Mouse (Mus musculus) intestine, postnatal 0 days (tissue): Measurements from ENCODE around the gene 2410002F23Rik. TPM values are rescaled to one million over a fixed set of nuclear protein-coding genes. Genes with fewer than 3 reads are reported as not detected.
"Not testable (repeated sequence)": the region's sequence is repeated elsewhere in the genome, so short reads cannot be mapped to it uniquely, and the experiment has no call there.

Experiments used
- ATAC-seq: fragments of 200-750 bp; cut with Nextera tagmentation; 2 replicates; pipeline ENCODE4 v1.8.0; 2017; ENCODE audit warnings: mild to moderate bottlenecking, moderate TSS enrichment, moderate library complexity
- H3K27ac ChIP-seq: fragments of 300-500 bp; sonication (generic); 2 replicates; pipeline ENCODE4 v1.5.1; 2014; ENCODE audit warnings: mild to moderate bottlenecking, low read depth, low read length, moderate library complexity
- H3K27me3 ChIP-seq: fragments of 300-500 bp; sonication (generic); replicated peaks from 2 replicates; pipeline ENCODE4 v1.6.1; 2014; ENCODE audit warnings: low read length, mixed read lengths; ENCODE audit not compliant: control insufficient read depth, insufficient read depth
- H3K36me3 ChIP-seq: fragments of 300-500 bp; sonication (generic); 2 replicates; pipeline ENCODE4 v1.6.1; 2014; ENCODE audit warnings: mild to moderate bottlenecking, moderate library complexity; ENCODE audit not compliant: control insufficient read depth, insufficient read depth
- H3K4me1 ChIP-seq: fragments of 300-500 bp; sonication (generic); replicated peaks from 2 replicates; pipeline ENCODE4 v1.6.1; 2014; ENCODE audit warnings: antibody characterized with exemption, low read length, mixed read lengths; ENCODE audit not compliant: control insufficient read depth, insufficient read depth
- H3K4me2 ChIP-seq: fragments of 300-500 bp; sonication (generic); replicated peaks from 2 replicates; pipeline ENCODE4 v1.6.1; 2014; ENCODE audit warnings: low read depth, mild to moderate bottlenecking, moderate library complexity
- H3K4me3 ChIP-seq: fragments of 300-500 bp; sonication (generic); 2 replicates; pipeline ENCODE4 v1.5.1; 2014; ENCODE audit warnings: low read depth, low read length
- H3K9ac ChIP-seq: fragments of 300-500 bp; sonication (generic); 2 replicates; pipeline ENCODE4 v1.6.1; 2014; ENCODE audit warnings: mild to moderate bottlenecking, low read depth, low read length
- H3K9me3 ChIP-seq: fragments of 300-500 bp; sonication (generic); 2 replicates; pipeline ENCODE4 v1.6.1; 2016; ENCODE audit warnings: mixed run types; ENCODE audit not compliant: control insufficient read depth
- CTCF ChIP-seq: sonication (generic); IDR thresholded peaks from 2 replicates; pipeline ENCODE4 v1.5.1; 2016; ENCODE audit warnings: low read depth, mild to moderate bottlenecking, control low read depth, antibody characterized with exemption, moderate library complexity
- WGBS: fragments of 180-500 bp; shearing (Covaris S2); extraction: QIAGEN DNeasy Blood & Tissue Kit; methylation state at CpG from one replicate; pipeline ENCODE4 v1.1.7; 2014; 5-methylcytosine and 5-hydroxymethylcytosine counted together
- polyA plus RNA-seq: library from polyadenylated mRNA; unstranded; fragments of >200 nt; fragmentation: Nextera tagmentation; extraction: Ambion mirVana; gene quantifications from 2 replicates; pipeline ENCODE4 v1.2.1, GENCODE M21; 2015

Gene 2410002F23Rik
- polyA plus RNA-seq, 1 experiment from 2014 or later: 40.3 TPM

DNA sequence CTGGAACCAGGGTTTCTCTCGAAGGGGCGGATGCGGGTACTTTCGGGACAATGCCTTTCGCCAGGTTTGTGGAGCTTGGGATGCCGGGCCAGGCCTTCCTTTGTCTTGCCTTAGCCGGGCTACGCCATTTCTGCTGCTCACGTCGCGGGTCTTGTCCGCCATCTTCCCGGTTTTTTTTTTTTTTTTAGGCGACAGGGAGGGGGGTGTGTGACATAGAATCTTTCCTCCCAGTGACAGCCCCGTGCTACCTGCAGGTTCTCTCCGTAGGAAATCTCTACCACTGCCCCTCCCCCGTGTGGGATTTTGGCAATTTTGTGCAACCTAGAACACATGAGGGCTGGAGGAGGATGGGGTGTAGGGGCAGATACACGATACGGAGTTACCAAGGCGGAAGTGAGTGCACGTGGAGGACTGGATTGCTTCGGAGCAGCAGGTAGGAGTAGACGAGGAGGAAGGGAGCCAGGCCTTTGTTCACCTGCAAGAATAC is 505 bp downstream of the 2410002F23Rik start:
- under 1% methylated on average over 23 of the region's 23 CpGs for WGBS
- Histone ChIP-seq H3K27ac (peak overlapping the region; percentile 90), H3K9ac (peak overlapping the region; percentile 92), H3K4me3 (peak overlapping the region; percentile 96), H3K9me3 (no peaks in the 10 kb centered on the region), H3K4me1 (peaks cover 6% of the 10 kb centered on the region), H3K36me3 (peaks cover 29% of the 10 kb centered on the region), H3K4me2 (peak overlapping the region; percentile 85), H3K27me3 (no peaks in the 10 kb centered on the region)
- ATAC-seq: peak; percentile 38
- no peak for TF ChIP-seq CTCF

DNA sequence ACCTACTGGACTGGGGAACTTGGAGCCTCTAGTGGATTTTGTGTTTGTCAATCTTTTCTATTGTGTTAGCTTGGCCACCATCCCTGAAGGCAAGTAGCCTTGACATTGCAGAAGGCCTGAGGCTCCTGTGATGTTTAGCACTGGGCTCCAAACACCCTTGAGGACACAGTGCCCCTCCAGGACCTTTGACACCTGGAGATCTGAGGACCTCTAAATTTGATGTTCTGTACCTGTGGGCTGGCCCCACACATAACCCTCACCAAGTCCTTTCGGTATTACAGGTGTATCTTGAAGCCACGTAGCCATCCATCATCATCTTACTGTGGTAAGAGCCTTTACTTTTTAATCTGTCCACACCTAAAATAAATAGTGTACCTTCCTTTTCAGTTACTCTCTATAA is 1.4 kb downstream of the 2410002F23Rik start:
- Histone ChIP-seq H3K9ac (no peak overlapping the region), H3K9me3 (no peaks in the 10 kb centered on the region)
- no peak for ATAC-seq

DNA sequence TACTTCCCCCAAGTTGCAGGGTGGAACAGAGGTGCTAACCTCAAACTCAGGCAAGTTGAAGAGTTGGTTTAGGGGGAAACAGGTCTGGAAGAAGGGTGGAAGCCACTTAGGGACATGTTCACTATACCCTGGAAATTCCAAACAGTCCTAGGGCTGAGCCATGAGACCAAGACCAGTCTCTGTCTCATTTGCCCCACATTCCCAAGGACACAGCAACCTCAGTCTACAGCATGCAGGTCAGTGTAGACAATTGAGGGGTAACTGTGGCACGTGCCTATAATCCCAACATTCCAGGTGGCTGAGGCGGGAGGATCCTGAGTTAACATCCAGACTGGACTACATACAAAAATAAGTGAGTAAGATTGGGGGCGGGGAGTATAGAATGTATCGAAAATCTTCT is 2.7 kb downstream of the 2410002F23Rik start:
- 89% methylated on average over 4 of the region's 4 CpGs for WGBS
- Histone ChIP-seq H3K4me3 (no peak overlapping the region), H3K36me3 (peaks cover 39% of the 10 kb centered on the region), H3K4me2 (no peak overlapping the region), H3K27ac (no peak overlapping the region), H3K27me3 (no peaks in the 10 kb centered on the region), H3K9me3 (no peaks in the 10 kb centered on the region), H3K4me1 (peaks cover 6% of the 10 kb centered on the region), H3K9ac (no peak overlapping the region)
- no peak for TF ChIP-seq CTCF
- no peak for ATAC-seq

More for the DNA sequence above, 1.4 kb downstream of the 2410002F23Rik start:
- no peaks in the 10 kb centered on the region for H3K27me3 ChIP-seq
- H3K4me2 ChIP-seq: peak overlapping the region; percentile 85; the same call in 1 of the 2 replicates
- peaks cover 38% of the 10 kb centered on the region for H3K36me3 ChIP-seq
- WGBS: 58% methylated on average over 2 of the region's 2 CpGs
- no peak overlapping the region for H3K27ac ChIP-seq
- H3K4me1 ChIP-seq: peaks cover 6% of the 10 kb centered on the region
- TF ChIP-seq CTCF: no peak
- H3K4me3 ChIP-seq: no peak overlapping the region

DNA sequence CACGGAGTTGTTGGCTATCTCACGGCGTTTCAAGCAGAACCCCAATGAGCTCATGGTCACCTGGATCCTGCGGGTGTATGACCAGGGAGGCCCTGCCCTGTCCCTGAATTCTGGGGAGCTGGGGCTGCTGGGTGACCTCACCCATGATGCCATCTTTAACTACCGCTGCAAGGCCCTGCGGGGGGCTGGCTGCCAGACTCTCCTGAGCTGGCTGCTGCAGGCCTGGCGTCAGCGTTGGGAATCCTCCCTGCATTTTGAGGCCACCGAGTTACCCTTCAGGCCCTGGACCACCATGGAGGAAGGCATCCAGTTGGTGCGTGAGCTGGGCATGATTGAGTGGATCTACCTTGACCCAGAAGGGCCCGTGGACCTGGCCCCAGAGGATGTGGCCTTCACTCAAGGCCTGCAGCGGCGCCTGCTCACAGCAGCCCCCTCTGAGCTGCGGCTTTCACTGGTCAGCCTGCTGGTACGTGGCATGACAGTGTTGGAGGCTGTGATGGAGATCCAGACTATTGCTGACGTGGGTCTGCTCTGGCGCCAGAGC is 4.3 kb downstream of the 2410002F23Rik start:
- not testable (repeated sequence) for H3K27ac ChIP-seq, H3K4me2 ChIP-seq, H3K9me3 ChIP-seq, H3K4me3 ChIP-seq, H3K27me3 ChIP-seq, H3K9ac ChIP-seq, H3K4me1 ChIP-seq, ATAC-seq
- H3K36me3 ChIP-seq: peaks cover 39% of the 10 kb centered on the region
- 86% methylated on average over 17 of the region's 17 CpGs for WGBS

DNA sequence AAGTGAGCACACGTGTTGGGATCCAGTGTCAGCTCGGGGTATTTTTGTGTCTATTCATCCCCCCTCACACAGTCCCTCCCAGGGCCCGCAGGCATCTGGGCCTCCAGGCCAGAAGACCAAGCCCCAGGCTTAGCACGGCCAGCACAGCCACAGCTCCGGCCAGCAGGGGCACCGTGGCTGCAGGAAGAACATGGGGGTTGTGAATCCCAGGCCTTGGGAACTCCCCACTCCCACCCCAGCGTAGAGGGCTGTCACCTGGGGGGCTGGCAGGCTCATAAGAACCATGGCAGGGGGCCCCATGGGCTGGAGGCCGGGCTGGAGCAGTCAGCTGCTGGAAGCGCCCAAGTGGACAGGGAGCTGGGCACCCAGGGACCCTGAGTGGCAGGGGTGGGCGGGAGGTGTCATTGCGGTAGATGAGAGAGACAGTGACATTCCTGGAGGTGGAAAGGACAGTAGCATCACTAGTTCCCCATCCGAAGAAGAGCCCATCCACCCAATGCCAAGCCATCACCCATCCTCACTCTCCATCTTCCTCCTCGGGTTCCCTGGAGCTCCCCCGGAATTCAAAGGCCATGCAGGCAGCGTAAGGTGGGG is 6.6 kb downstream of the 2410002F23Rik start:
- 68% methylated on average over 15 of the region's 15 CpGs for WGBS
- no peak for ATAC-seq
- 0 out of 2 replicates have a peak, but pooled peaks have one; percentile 6 for TF ChIP-seq CTCF
- Histone ChIP-seq H3K4me3 (no peak overlapping the region), H3K27ac (no peak overlapping the region), H3K9me3 (no peaks in the 10 kb centered on the region), H3K4me1 (no peaks in the 10 kb centered on the region), H3K36me3 (peaks cover 37% of the 10 kb centered on the region), H3K9ac (no peak overlapping the region), H3K27me3 (no peaks in the 10 kb centered on the region), H3K4me2 (no peak overlapping the region)

DNA sequence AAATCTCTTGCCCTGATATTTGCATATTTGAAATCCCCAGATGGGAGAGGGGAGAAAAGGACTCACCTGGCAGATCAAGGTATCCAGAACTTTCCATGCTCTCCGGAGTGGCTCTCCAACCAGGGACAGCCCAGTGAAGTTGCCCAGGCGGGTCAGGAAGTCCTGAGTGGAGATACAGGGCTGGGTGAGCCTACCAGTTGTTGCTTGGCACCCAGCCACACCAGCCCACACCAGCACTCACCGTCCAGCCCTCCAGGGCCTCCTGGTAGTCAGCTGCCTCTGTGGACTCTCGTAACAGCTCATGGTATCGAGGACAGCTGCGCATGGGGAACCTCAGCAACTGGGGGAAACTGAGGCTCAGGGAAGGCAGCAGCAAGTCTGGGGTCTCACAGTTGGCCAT is 8.4 kb downstream of the 2410002F23Rik start:
- H3K27ac ChIP-seq: no peak overlapping the region
- peaks cover 23% of the 10 kb centered on the region for H3K36me3 ChIP-seq
- no peak overlapping the region for H3K4me2 ChIP-seq
- ATAC-seq: no peak
- no peak overlapping the region for H3K9ac ChIP-seq
- no peak overlapping the region for H3K4me3 ChIP-seq
- H3K4me1 ChIP-seq: no peaks in the 10 kb centered on the region
- no peaks in the 10 kb centered on the region for H3K27me3 ChIP-seq
- no peaks in the 10 kb centered on the region for H3K9me3 ChIP-seq
- TF ChIP-seq CTCF: no peak
- 63% methylated on average over 6 of the region's 6 CpGs for WGBS
